Mouse (Mus musculus): Measurements from ENCODE around the gene Kcnh1.

DNA sequence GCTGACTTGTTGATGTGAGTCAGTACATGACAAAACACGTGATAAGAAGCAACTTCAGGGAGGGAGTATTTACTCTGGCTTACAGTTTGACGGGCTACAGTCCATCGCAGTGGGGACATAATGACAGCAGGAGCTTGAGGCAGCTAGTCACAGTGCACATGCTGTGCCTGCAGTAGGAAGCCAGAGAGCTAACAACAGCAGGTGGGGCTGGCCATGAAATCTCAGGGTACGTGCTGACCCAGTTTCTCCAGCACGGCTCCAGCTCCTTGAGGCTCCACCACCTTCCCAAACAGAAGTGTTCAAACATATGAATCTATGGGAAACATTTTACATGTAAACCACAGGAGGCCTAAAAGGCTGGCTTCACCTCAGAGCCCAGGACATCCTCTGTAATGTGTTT, 216.0 kb downstream of the Kcnh1 start:
- TF ChIP-seq POLR2AphosphoS2 (IDR thresholded peaks at IDR 0.05; ENCODE audit: insufficient read length, low read depth) (no peak), POLR2A (IDR thresholded peaks at IDR 0.05; ENCODE audit: insufficient read length, low read depth) (no peak), TCF3 (IDR thresholded peaks at IDR 0.05; ENCODE audit: insufficient read length, low read depth) (no peak), TCF12 (IDR thresholded peaks at IDR 0.05; ENCODE audit: insufficient read depth, poor library complexity, severe bottlenecking) (no peak), MYOD1 (IDR thresholded peaks at IDR 0.05; ENCODE audit: control insufficient read depth in 1 of 3, insufficient read length in 2 of 3, low read depth in 2 of 3) (no peak), MAX (IDR thresholded peaks at IDR 0.05; ENCODE audit: low read depth) (no peak), SRF (IDR thresholded peaks at IDR 0.05; ENCODE audit: control insufficient read depth, insufficient read length, low read depth) (no peak), USF1 (IDR thresholded peaks at IDR 0.05; ENCODE audit: low read depth) (no peak)
